Mouse (Mus musculus): ENCODE data around the gene Dnal1. TPM values are rescaled to one million over a fixed set of nuclear protein-coding genes. Genes with fewer than 3 reads are reported as not detected.

Gene Dnal1
- polyA plus RNA-seq, 1 experiment: 6.3 TPM

DNA sequence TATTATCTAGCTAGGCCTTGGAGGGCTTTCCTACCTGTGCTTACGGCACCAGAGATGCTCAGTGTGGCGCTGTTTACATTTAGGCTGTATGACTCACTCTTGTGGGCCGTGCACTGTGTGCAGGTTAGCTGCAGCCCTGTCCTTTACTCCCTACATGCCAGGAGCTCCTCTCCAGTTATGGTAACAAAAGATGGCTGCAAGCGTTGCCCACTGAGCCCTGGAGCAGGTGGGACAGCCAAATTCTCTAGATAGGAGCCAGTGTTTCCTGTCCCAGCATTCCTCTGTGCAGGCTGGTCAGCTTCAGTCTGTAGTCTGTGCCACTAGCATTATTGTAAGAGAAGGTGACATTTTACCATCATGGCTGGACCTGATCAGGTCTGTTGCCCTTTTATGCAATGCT, 27.1 kb downstream of the Dnal1 start:
- TF ChIP-seq CTCF (conservative IDR thresholded peaks at IDR 0.05; ENCODE audit: insufficient read depth, insufficient read length, low read depth, low read length): no peak
- TF ChIP-seq POLR2A (IDR thresholded peaks at IDR 0.05; ENCODE audit: low read depth, low read length): no peak
- no peaks in the 10 kb centered on the region for H3K27me3 ChIP-seq (replicated peaks; ENCODE audit: control insufficient read depth, insufficient read depth, low read length)
- peaks cover 8% of the 10 kb centered on the region for H3K4me1 ChIP-seq (ENCODE audit: control insufficient read depth, insufficient read depth, low read length)
- H3K4me3 ChIP-seq (ENCODE audit: insufficient read depth, low read depth, low read length): no peak overlapping the region
- no peaks in the 10 kb centered on the region for H3K36me3 ChIP-seq (ENCODE audit: control insufficient read depth, insufficient read depth, low read length)
- 90% methylated on average over 4 of the region's 4 CpGs for WGBS
- no peak for DNase-seq
- H3K27ac ChIP-seq (ENCODE audit: insufficient read depth, low read depth, low read length): peak overlapping the region; percentile 16; the same call in 1 of the 2 replicates

DNA sequence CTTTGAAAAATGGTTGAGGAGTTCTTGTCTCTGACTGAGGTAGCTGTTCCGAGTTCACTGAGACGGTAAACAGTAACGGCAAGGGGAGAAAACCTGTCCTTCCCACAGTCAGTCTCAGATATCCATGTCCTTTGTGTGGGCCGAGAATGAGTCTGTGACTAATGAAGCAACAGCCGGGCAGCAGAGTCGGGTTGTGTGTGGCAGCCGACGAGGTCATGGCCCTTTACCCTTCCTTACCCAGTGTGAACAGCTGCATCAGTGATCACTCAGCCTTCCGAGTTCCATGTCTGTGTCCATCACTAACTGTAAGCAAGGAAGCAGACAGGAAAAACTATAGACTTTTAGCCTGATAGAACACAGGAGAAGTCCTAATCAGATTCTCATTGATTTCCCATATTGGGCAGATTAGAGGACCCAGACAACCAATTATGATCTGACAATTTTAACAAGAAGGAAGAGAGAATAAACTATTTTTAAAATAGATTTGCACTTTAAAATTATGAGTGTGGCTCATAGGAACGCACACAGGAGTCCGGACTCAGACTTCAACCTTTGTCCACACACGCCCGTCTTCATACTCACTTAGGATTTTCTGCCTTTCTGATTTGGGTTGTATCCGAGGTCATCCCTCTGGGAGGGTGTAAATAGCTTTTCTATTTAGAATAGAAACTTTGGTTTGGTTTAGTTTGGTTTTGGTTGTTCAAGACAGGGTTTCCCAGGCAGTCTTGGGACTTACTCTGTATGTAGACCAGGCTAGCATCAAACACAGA, 28.3 kb downstream of the Dnal1 start:
- Histone ChIP-seq H3K36me3 (ENCODE audit: control insufficient read depth, insufficient read depth, low read length) (no peaks in the 10 kb centered on the region), H3K27ac (ENCODE audit: insufficient read depth, low read depth, low read length) (peak overlapping the region; percentile 82), H3K4me3 (ENCODE audit: insufficient read depth, low read depth, low read length) (no peak overlapping the region), H3K4me1 (ENCODE audit: control insufficient read depth, insufficient read depth, low read length) (peaks cover 8% of the 10 kb centered on the region), H3K27me3 (replicated peaks; ENCODE audit: control insufficient read depth, insufficient read depth, low read length) (no peaks in the 10 kb centered on the region)
- WGBS: 46% methylated on average over 14 of the region's 14 CpGs
- DNase-seq: peak; percentile 74
- TF ChIP-seq CTCF (conservative IDR thresholded peaks at IDR 0.05; ENCODE audit: insufficient read depth, insufficient read length, low read depth, low read length): no peak
- no peak for TF ChIP-seq POLR2A (IDR thresholded peaks at IDR 0.05; ENCODE audit: low read depth, low read length)

DNA sequence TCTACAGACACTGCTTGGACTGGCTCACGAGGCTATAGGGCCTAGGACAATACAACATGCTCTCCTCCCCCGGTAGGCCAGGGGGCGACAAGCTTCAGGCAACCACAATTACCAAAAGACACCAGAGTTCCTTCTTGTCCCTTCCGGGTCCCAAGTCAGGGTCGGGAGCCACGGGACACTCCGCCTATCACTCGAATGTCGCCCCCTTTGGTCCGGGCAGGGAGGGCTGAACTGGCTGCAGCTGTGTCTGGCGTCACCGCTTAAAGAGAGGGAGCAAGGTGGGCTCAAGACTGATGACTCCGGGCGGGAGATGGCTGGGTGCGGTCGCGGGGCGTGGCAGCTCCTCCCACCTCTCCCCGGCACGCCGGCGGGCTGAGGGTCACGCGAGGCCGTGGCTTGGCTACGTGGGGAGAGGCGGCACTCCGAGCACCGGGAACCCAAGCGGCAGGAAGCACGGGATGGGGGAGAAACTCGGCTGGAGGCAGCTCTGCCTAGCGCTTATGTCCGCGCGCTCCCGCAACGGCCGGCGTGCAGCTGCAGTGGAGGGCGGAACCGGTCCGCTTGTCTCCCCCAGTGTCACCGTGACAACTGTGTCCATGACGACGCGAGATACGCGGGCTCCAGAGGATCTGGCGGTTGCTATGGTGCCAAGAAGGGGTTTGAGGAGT, 33.9 kb downstream of the Dnal1 start, which contains the start of gene Pnma1:
TSS of gene Pnma1 (minus strand) at position 536 of the 668 bp plus-strand sequence.
- no peaks in the 10 kb centered on the region for H3K36me3 ChIP-seq (ENCODE audit: control insufficient read depth, insufficient read depth, low read length)
- H3K27me3 ChIP-seq (replicated peaks; ENCODE audit: control insufficient read depth, insufficient read depth, low read length): no peaks in the 10 kb centered on the region
- peak; percentile 65 for DNase-seq
- no peaks in the 10 kb centered on the region for H3K4me1 ChIP-seq (ENCODE audit: control insufficient read depth, insufficient read depth, low read length)
- H3K4me3 ChIP-seq (ENCODE audit: insufficient read depth, low read depth, low read length): peak within 1 kb of the TSS; percentile 55
- 9% methylated on average over 50 of the region's 50 CpGs for WGBS
- no peak within 1 kb of the TSS for H3K27ac ChIP-seq (ENCODE audit: insufficient read depth, low read depth, low read length)
- TF ChIP-seq POLR2A (IDR thresholded peaks at IDR 0.05; ENCODE audit: low read depth, low read length): no peak
- TF ChIP-seq CTCF (conservative IDR thresholded peaks at IDR 0.05; ENCODE audit: insufficient read depth, insufficient read length, low read depth, low read length): peak; percentile 55

GRCm38 (mm10) chr12:84148622-84149012, 34.5 kb downstream of the Dnal1 start:
- peak overlapping the region; percentile 55; the same call in 1 of the 2 replicates for H3K4me3 ChIP-seq (ENCODE audit: insufficient read depth, low read depth, low read length)
- no peak for DNase-seq
- H3K27me3 ChIP-seq (replicated peaks; ENCODE audit: control insufficient read depth, insufficient read depth, low read length): no peaks in the 10 kb centered on the region
- H3K36me3 ChIP-seq (ENCODE audit: control insufficient read depth, insufficient read depth, low read length): no peaks in the 10 kb centered on the region
- H3K27ac ChIP-seq (ENCODE audit: insufficient read depth, low read depth, low read length): no peak overlapping the region
- TF ChIP-seq CTCF (conservative IDR thresholded peaks at IDR 0.05; ENCODE audit: insufficient read depth, insufficient read length, low read depth, low read length): no peak
- no peak for TF ChIP-seq POLR2A (IDR thresholded peaks at IDR 0.05; ENCODE audit: low read depth, low read length)
- 30% methylated on average over 10 of the region's 10 CpGs for WGBS
- no peaks in the 10 kb centered on the region for H3K4me1 ChIP-seq (ENCODE audit: control insufficient read depth, insufficient read depth, low read length)

DNA sequence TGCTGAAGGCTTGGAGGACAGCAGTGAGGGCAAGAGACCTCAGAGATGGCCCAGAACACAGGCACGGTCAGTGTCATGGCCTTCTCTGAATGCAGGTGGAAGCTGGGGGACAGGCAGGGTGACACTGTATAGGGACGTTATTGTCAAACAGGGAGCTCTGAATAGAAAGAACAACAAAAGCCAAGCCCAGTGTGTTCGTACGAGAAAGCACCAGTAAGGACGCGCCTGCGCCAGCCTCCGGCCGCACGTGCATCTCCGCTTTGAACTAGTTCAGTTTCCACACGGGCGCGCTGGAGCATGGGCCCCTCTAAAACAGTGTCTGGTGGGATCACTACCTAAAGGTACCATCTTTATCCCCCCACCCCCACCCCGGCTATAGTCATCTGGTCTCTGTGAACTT, 35.8 kb downstream of the Dnal1 start:
- no peaks in the 10 kb centered on the region for H3K27me3 ChIP-seq (replicated peaks; ENCODE audit: control insufficient read depth, insufficient read depth, low read length)
- 93% methylated on average over 15 of the region's 15 CpGs for WGBS
- no peaks in the 10 kb centered on the region for H3K36me3 ChIP-seq (ENCODE audit: control insufficient read depth, insufficient read depth, low read length)
- DNase-seq: no peak
- peaks cover 5% of the 10 kb centered on the region for H3K4me1 ChIP-seq (ENCODE audit: control insufficient read depth, insufficient read depth, low read length)
- TF ChIP-seq POLR2A (IDR thresholded peaks at IDR 0.05; ENCODE audit: low read depth, low read length): no peak
- TF ChIP-seq CTCF (conservative IDR thresholded peaks at IDR 0.05; ENCODE audit: insufficient read depth, insufficient read length, low read depth, low read length): no peak
- no peak overlapping the region for H3K4me3 ChIP-seq (ENCODE audit: insufficient read depth, low read depth, low read length)
- no peak overlapping the region for H3K27ac ChIP-seq (ENCODE audit: insufficient read depth, low read depth, low read length)

- Histone ChIP-seq H3K27me3 (replicated peaks; ENCODE audit: control insufficient read depth, insufficient read depth, low read length) (no peaks in the 10 kb centered on the region), H3K4me3 (ENCODE audit: insufficient read depth, low read depth, low read length) (no peak overlapping the region), H3K4me1 (ENCODE audit: control insufficient read depth, insufficient read depth, low read length) (peaks cover 6% of the 10 kb centered on the region), H3K27ac (ENCODE audit: insufficient read depth, low read depth, low read length) (no peak overlapping the region), H3K36me3 (ENCODE audit: control insufficient read depth, insufficient read depth, low read length) (no peaks in the 10 kb centered on the region; the same call in 1 of the 2 replicates)
- DNase-seq: peak; percentile 40
- 48% methylated on average over 6 of the region's 6 CpGs for WGBS
- TF ChIP-seq CTCF (conservative IDR thresholded peaks at IDR 0.05; ENCODE audit: insufficient read depth, insufficient read length, low read depth, low read length) (no peak), POLR2A (IDR thresholded peaks at IDR 0.05; ENCODE audit: low read depth, low read length) (no peak)
These were observed 36.8 kb downstream of the Dnal1 start for GRCm38 (mm10) chr12:84150976-84151375.

DNA sequence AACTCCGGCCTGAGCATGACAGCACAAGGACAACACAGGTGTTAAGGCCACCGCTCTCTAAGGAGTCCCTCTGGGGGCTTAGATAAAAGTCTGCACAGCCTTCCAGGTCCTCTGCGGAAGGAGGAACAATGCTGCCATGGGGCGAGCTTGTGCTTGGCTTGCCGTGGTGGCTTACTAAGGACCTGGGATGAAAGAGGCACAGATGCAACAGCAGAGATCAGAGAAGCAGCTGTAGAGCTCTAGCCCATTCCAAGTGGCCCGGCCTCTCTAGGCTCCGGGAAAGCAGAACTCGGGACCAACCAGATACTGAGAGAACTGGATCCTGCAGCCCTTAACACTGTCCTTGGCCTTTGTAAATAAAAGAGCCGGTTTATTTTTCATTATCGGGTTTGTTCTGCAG, 37.7 kb downstream of the Dnal1 start:
- Histone ChIP-seq H3K27me3 (replicated peaks; ENCODE audit: control insufficient read depth, insufficient read depth, low read length) (no peaks in the 10 kb centered on the region), H3K36me3 (ENCODE audit: control insufficient read depth, insufficient read depth, low read length) (no peaks in the 10 kb centered on the region; the same call in none of the 2 replicates), H3K27ac (ENCODE audit: insufficient read depth, low read depth, low read length) (no peak overlapping the region), H3K4me1 (ENCODE audit: control insufficient read depth, insufficient read depth, low read length) (peaks cover 6% of the 10 kb centered on the region), H3K4me3 (ENCODE audit: insufficient read depth, low read depth, low read length) (no peak overlapping the region)
- TF ChIP-seq CTCF (conservative IDR thresholded peaks at IDR 0.05; ENCODE audit: insufficient read depth, insufficient read length, low read depth, low read length): no peak
- no peak for TF ChIP-seq POLR2A (IDR thresholded peaks at IDR 0.05; ENCODE audit: low read depth, low read length)
- no peak for DNase-seq
- 80% methylated on average over 10 of the region's 10 CpGs for WGBS
